In the genomic region with DNA sequence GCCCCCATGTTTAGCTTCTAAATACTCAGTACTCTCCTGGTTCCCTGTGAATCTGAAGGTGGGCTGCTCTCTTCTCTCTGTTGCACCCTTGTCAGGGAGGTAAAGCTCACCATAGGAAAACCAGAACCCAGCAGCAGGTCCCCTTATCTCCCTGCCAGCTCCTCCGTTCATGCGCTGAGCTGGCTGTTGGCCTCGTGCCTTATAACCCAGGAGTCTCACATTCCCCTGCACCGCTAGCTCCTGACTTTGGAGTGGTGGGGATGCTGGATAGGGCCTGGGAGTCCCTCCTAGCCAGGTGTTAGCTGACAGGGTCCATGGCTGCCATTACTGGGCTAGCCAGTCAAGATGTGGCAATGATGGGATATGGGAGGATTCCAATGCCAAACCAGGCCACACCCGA, we compare ENCODE assay signal across 19 mouse cellular contexts. TPM values are rescaled to one million over a fixed set of nuclear protein-coding genes. Genes with fewer than 3 reads are reported as not detected.
DNase-seq lines count a peak whose midpoint lies in the region; ATAC-seq lines count a peak whose summit lies in the region.
"Had no signal": no experiment of that assay in that cellular context is flagged by ENCODE, and none has a peak within 500 bp of the region (broad histone marks: within the 10 kb centered on the region; RNA-seq: fewer than 3 reads in every experiment).

No protein-coding gene starts in this region.

- no peaks in the 10 kb centered on the region for H3K27me3 ChIP-seq in hindbrain, embryonic 13.5 days
- H3K27me3 ChIP-seq in hindbrain, embryonic 12.5 days = no peaks in the 10 kb centered on the region
- no peaks in the 10 kb centered on the region for H3K27me3 ChIP-seq in embryonic facial prominence, embryonic 15.5 days
- H3K27me3 ChIP-seq: CH12.LX; heart, embryonic 12.5 days; liver, embryonic 15.5 days had no signal

- no peak for ATAC-seq in hindbrain, embryonic 13.5 days (ENCODE audit: low FRiP score)
- no peak for ATAC-seq in hindbrain, embryonic 12.5 days (ENCODE audit: low FRiP score)
- no peak for ATAC-seq in embryonic facial prominence, embryonic 15.5 days (ENCODE audit: insufficient number of reproducible peaks, low FRiP score, low TSS enrichment, low read depth)
- ATAC-seq: forebrain, postnatal 0 days had no signal

- peaks cover 92% of the 10 kb centered on the region for H3K36me3 ChIP-seq in hindbrain, embryonic 13.5 days
- H3K36me3 ChIP-seq in hindbrain, embryonic 12.5 days = peaks cover 74% of the 10 kb centered on the region
- peaks cover 91% of the 10 kb centered on the region for H3K36me3 ChIP-seq in embryonic facial prominence, embryonic 15.5 days

- peak; percentile 56 for DNase-seq in gastrocnemius, adult 18-20 months (ENCODE audit: low spot score)
- no peak for DNase-seq in gastrocnemius, postnatal 25 days
- peak; percentile 63 for DNase-seq in skeletal muscle tissue, adult 2 months (ENCODE audit: low read depth, low spot score)
- DNase-seq in thymus, postnatal 4 days = no peak
- DNase-seq: adrenal gland, postnatal 14 days; forebrain, postnatal 0 days; kidney, adult 2 months; kidney, postnatal 25 days; retina, postnatal 1 day; thymus, postnatal 25 days had no signal

- no peak overlapping the region for H3K4me3 ChIP-seq in hindbrain, embryonic 13.5 days
- H3K4me3 ChIP-seq in hindbrain, embryonic 12.5 days = no peak overlapping the region
- H3K4me3 ChIP-seq in embryonic facial prominence, embryonic 15.5 days (replicated peaks) = no peak overlapping the region
- H3K4me3 ChIP-seq: forebrain, embryonic 10.5 days; heart, embryonic 12.5 days; hindbrain, embryonic 10.5 days; liver, embryonic 15.5 days had no signal

- WGBS in hindbrain, embryonic 13.5 days = 87% methylated on average over 5 of the region's 5 CpGs
- WGBS in hindbrain, embryonic 12.5 days = 90% methylated on average over 5 of the region's 5 CpGs
- WGBS in embryonic facial prominence, embryonic 15.5 days = 85% methylated on average over 5 of the region's 5 CpGs

- H3K9ac ChIP-seq in hindbrain, embryonic 13.5 days = no peak overlapping the region
- no peak overlapping the region for H3K9ac ChIP-seq in hindbrain, embryonic 12.5 days
- no peak overlapping the region for H3K9ac ChIP-seq in embryonic facial prominence, embryonic 15.5 days
- H3K9ac ChIP-seq: forebrain, postnatal 0 days; heart, embryonic 12.5 days; liver, embryonic 15.5 days had no signal

- H3K9me3 ChIP-seq in hindbrain, embryonic 13.5 days = no peaks in the 10 kb centered on the region
- no peaks in the 10 kb centered on the region for H3K9me3 ChIP-seq in hindbrain, embryonic 12.5 days (replicated peaks)
- H3K9me3 ChIP-seq in embryonic facial prominence, embryonic 15.5 days (replicated peaks) = no peaks in the 10 kb centered on the region
- H3K9me3 ChIP-seq: forebrain, embryonic 10.5 days; heart, embryonic 12.5 days; hindbrain, embryonic 10.5 days; liver, embryonic 15.5 days had no signal

- peaks cover 11% of the 10 kb centered on the region for H3K4me1 ChIP-seq in hindbrain, embryonic 13.5 days (replicated peaks)
- H3K4me1 ChIP-seq in hindbrain, embryonic 12.5 days = peaks cover 14% of the 10 kb centered on the region; the same call in 1 of the 2 replicates
- H3K4me1 ChIP-seq in embryonic facial prominence, embryonic 15.5 days = peaks cover 44% of the 10 kb centered on the region
- H3K4me1 ChIP-seq: liver, embryonic 15.5 days had no signal

- 0 out of 2 replicates have a peak overlapping the region, but pooled peaks have one; percentile 12 for H3K27ac ChIP-seq in hindbrain, embryonic 13.5 days
- H3K27ac ChIP-seq in hindbrain, embryonic 12.5 days = no peak overlapping the region
- H3K27ac ChIP-seq in embryonic facial prominence, embryonic 15.5 days (replicated peaks) = peak overlapping the region; percentile 68; the same call in 1 of the 2 replicates
- H3K27ac ChIP-seq: hindbrain, embryonic 10.5 days; liver, embryonic 15.5 days had no signal

- H3K4me2 ChIP-seq in hindbrain, embryonic 13.5 days = no peak overlapping the region
- H3K4me2 ChIP-seq in hindbrain, embryonic 12.5 days (replicated peaks) = no peak overlapping the region
- H3K4me2 ChIP-seq in embryonic facial prominence, embryonic 15.5 days (replicated peaks) = no peak overlapping the region
- H3K4me2 ChIP-seq: heart, embryonic 12.5 days; liver, embryonic 15.5 days; midbrain, embryonic 11.5 days had no signal

RNA-seq across cellular contexts. Expression of a gene that starts 24.3 kb away (rescaled TPM):
- total RNA-seq in gastrocnemius, adult 18-20 months (2021) = 1 to 10 TPM; 5.6 to 7.8 TPM
- 1 to 10 TPM; 4.9 to 6.9 TPM for total RNA-seq in gastrocnemius, postnatal 25 days (2021)
- 14.3 TPM in 2 replicates for polyA plus RNA-seq in hindbrain, embryonic 13.5 days (2015; fragmentation: Nextera tagmentation; extraction: Ambion mirVana)
- polyA plus RNA-seq in hindbrain, embryonic 12.5 days (2016; fragmentation: Nextera tagmentation; extraction: Ambion mirVana) = 14.4 and 14.8 TPM in 2 replicates
- 16.0 and 16.5 TPM in 2 replicates for polyA plus RNA-seq in embryonic facial prominence, embryonic 15.5 days (2015; fragmentation: Nextera tagmentation; extraction: Ambion mirVana)

RNA-seq across cellular contexts. Expression of a gene that starts 24.3 kb away (rescaled TPM):
- 10 to 100 TPM; 32.5 to 34.9 TPM for total RNA-seq in gastrocnemius, adult 18-20 months (2021)
- total RNA-seq in gastrocnemius, postnatal 25 days (2021) = 10 to 100 TPM; 30.5 to 35.9 TPM
- polyA plus RNA-seq in hindbrain, embryonic 13.5 days (2015; fragmentation: Nextera tagmentation; extraction: Ambion mirVana) = 58.7 and 60.0 TPM in 2 replicates
- 70.0 and 76.2 TPM in 2 replicates for polyA plus RNA-seq in hindbrain, embryonic 12.5 days (2016; fragmentation: Nextera tagmentation; extraction: Ambion mirVana)
- 85.7 and 94.1 TPM in 2 replicates for polyA plus RNA-seq in embryonic facial prominence, embryonic 15.5 days (2015; fragmentation: Nextera tagmentation; extraction: Ambion mirVana)

Comparison
In these comparisons a context has a peak if more than half of its experiments do, and no peak if none do; other contexts are left out.
1. DNase-seq: peak in gastrocnemius, adult 18-20 months (single experiment) and skeletal muscle tissue, adult 2 months (single experiment); none in gastrocnemius, postnatal 25 days (single experiment) and thymus, postnatal 4 days (single experiment).